23 mouse cellular contexts compared by ENCODE assay signal in genomic region chr5:63891912-63892311, GRCm38 (mm10).
DNase-seq lines count a peak whose midpoint lies in the region; ATAC-seq lines count a peak whose summit lies in the region.
"Had no signal": no experiment of that assay in that cellular context is flagged by ENCODE, and none has a peak within 500 bp of the region (broad histone marks: within the 10 kb centered on the region; RNA-seq: fewer than 3 reads in every experiment).

No protein-coding gene starts in this region.

- no peak overlapping the region for H3K4me2 ChIP-seq in lung, embryonic 16.5 days (ENCODE audit: low read depth, low read length)
- no peak overlapping the region for H3K4me2 ChIP-seq in heart, embryonic 12.5 days
- H3K4me2 ChIP-seq: embryonic facial prominence, embryonic 13.5 days; forebrain, embryonic 15.5 days; heart, embryonic 13.5 days had no signal

- no peak overlapping the region for H3K9ac ChIP-seq in lung, embryonic 16.5 days (ENCODE audit: low read length)
- no peak overlapping the region for H3K9ac ChIP-seq in heart, embryonic 12.5 days
- H3K9ac ChIP-seq: embryonic facial prominence, embryonic 13.5 days; forebrain, embryonic 15.5 days; heart, embryonic 13.5 days had no signal

- WGBS in lung, embryonic 16.5 days = 47% methylated on average over 6 of the region's 6 CpGs
- 78% methylated on average over 6 of the region's 6 CpGs for WGBS in heart, embryonic 12.5 days

- no peak overlapping the region for H3K4me3 ChIP-seq in lung, embryonic 16.5 days (ENCODE audit: low read length)
- no peak overlapping the region for H3K4me3 ChIP-seq in heart, embryonic 12.5 days
- H3K4me3 ChIP-seq: embryonic facial prominence, embryonic 13.5 days; forebrain, embryonic 15.5 days; heart, embryonic 13.5 days; left cerebral cortex, adult 2 months; midbrain, embryonic 10.5 days had no signal

- peak overlapping the region; percentile 69 for H3K27ac ChIP-seq in lung, embryonic 16.5 days (ENCODE audit: low read length)
- H3K27ac ChIP-seq in heart, embryonic 12.5 days (ENCODE audit: poor library complexity, severe bottlenecking) = no peak overlapping the region
- H3K27ac ChIP-seq: embryonic facial prominence, embryonic 13.5 days; forebrain, embryonic 15.5 days; heart, embryonic 13.5 days; left cerebral cortex, adult 2 months; macrophage had no signal

- peak; percentile 76 for DNase-seq in heart, adult 11 months
- DNase-seq in heart, postnatal 4 days = no peak
- DNase-seq in lung, postnatal 4 days = no peak
- peak; percentile 10 for DNase-seq in lung, postnatal 25 days (ENCODE audit: low spot score)
- DNase-seq in gastrocnemius, postnatal 4 days (ENCODE audit: low spot score in 2 of 2) = no peak
- no peak for DNase-seq in layer of hippocampus, adult 8-10 months (ENCODE audit: low spot score in 2 of 2)
- DNase-seq: adrenal gland, postnatal 10 days; cerebellum, postnatal 10 days; kidney, adult 8-10 months; kidney, postnatal 14 days; left cerebral cortex, postnatal 4 days; thymus, postnatal 36 days had no signal

- ATAC-seq in lung, embryonic 16.5 days (ENCODE audit: low read depth) = peak; percentile 61
- ATAC-seq in heart, embryonic 12.5 days (ENCODE audit: insufficient number of reproducible peaks, low FRiP score) = no peak
- ATAC-seq: activated CD4-positive, CD25-positive, alpha-beta regulatory T cell, adult 4 months; forebrain, embryonic 15.5 days; hindbrain, embryonic 16.5 days had no signal

- peaks cover 15% of the 10 kb centered on the region; the same call in 1 of the 2 replicates for H3K4me1 ChIP-seq in lung, embryonic 16.5 days (replicated peaks; ENCODE audit: control insufficient read depth, insufficient read depth, low read length)
- H3K4me1 ChIP-seq in heart, embryonic 12.5 days (replicated peaks) = no peaks in the 10 kb centered on the region
- H3K4me1 ChIP-seq: embryonic facial prominence, embryonic 13.5 days; forebrain, embryonic 15.5 days; heart, embryonic 13.5 days; midbrain, embryonic 10.5 days had no signal

- H3K36me3 ChIP-seq in lung, embryonic 16.5 days (ENCODE audit: control insufficient read depth, insufficient read depth, low read length) = 0 out of 2 replicates have a peak, but pooled peaks cover 3% of the 10 kb centered on the region
- no peaks in the 10 kb centered on the region for H3K36me3 ChIP-seq in heart, embryonic 12.5 days
- H3K36me3 ChIP-seq: embryonic facial prominence, embryonic 13.5 days; forebrain, embryonic 15.5 days; G1E; heart, embryonic 13.5 days; midbrain, embryonic 10.5 days had no signal

- no peaks in the 10 kb centered on the region for H3K27me3 ChIP-seq in lung, embryonic 16.5 days (ENCODE audit: control insufficient read depth, insufficient read depth, low read depth, low read length)
- H3K27me3 ChIP-seq in heart, embryonic 12.5 days (replicated peaks) = 0 out of 2 replicates have a peak, but pooled peaks cover 3% of the 10 kb centered on the region
- H3K27me3 ChIP-seq: embryonic facial prominence, embryonic 13.5 days; forebrain, embryonic 15.5 days; heart, embryonic 13.5 days had no signal

- H3K9me3 ChIP-seq in lung, embryonic 16.5 days (ENCODE audit: control insufficient read depth, low read length) = no peaks in the 10 kb centered on the region; the same call in 1 of the 2 replicates
- peaks cover 7% of the 10 kb centered on the region; the same call in 1 of the 2 replicates for H3K9me3 ChIP-seq in heart, embryonic 12.5 days (replicated peaks)
- H3K9me3 ChIP-seq: embryonic facial prominence, embryonic 13.5 days; forebrain, embryonic 15.5 days; G1E; midbrain, embryonic 10.5 days had no signal

Comparison
In these comparisons a context has a peak if more than half of its experiments do, and no peak if none do; other contexts are left out.
1. DNase-seq: peak in heart, adult 11 months (single experiment) and lung, postnatal 25 days (single experiment); none in heart, postnatal 4 days (single experiment), lung, postnatal 4 days (0 of 2), gastrocnemius, postnatal 4 days (0 of 2) and layer of hippocampus, adult 8-10 months (0 of 2).